Mouse (Mus musculus): Measurements from ENCODE around the gene Asap3.

The Asap3 gene

DNA sequence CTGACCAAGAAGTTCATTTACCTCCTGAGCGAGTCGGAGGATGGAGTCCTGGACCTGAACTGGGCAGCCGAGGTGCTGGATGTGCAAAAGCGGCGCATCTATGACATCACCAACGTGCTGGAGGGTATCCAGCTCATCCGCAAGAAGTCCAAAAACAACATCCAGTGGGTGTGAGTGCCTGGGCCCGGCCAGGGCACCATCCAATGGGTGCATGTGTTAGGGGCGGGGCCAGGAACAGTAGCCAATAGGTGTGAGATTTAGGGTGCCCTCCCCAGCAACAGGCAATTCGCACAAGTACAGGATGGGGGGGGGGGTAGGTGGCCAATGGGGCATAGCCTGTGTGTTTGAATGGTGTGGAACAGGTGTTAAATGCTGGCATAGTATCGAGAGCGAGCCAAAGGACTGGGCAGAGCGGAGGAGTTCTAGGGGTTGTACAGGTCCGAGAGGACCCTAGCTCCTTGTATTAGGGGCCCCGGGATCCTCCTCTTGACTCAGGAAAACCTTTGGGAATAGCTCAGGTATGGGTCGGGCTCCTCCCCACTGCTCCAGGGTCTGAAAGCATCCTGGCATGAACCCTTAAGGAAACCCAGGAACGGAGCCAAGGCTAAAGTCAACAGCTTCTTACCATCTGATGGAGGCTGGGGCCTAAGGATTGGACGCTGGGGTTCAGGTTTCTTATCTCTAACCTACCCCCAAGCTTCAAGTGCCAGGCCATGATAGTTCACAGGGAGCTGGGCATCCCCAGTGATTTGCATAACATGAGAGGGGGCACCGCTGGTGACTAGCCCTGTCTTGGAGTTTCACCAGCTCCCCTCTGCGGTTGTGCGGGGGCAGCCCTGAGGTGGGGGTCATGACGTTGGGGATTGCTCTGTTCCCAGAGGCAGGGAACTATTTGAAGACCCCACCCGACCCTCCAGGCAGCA, 25.5 kb upstream of the Asap3 start:
- DNase-seq (ENCODE audit: low read depth, low spot score), result no peak

DNA sequence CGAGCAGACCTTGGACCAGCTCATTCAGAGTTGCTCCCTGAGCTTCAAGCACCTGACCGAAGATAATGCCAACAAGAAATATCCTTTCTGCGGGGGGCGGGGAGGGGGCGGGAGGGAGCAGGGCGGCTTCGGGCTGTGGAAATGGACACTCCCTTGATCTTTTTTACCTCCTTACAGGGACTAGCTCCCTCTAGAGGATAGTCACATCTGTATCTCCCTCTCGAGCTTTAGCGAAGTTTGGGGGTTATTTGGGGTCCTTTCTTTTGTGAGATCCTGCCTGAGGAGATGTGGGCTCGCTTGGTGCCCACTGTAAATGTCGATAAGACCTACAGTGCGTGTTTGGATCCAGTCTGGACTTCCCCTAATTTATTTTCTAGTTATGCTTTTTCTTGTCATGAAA, 24.8 kb upstream of the Asap3 start:
- no peak for DNase-seq (ENCODE audit: low read depth, low spot score)

DNA sequence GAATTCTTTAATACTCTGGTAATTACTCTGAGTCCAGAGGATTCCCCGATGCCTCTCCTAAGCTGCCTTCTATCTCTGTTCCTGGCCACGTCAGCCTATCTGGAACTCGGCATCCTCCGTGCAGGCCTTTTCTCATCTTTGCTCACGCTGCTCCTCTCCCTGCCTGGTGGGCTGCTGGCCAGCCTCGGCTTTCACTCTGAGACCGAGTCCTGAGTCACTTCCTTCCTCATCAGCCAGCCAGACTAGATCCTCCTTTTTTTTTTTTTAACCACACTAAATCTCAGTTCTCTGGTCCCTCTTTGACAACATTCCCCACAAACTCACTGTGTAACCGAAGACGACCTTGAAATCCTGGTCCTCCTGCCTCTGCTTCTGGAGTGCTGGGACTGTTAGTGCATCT, 20.8 kb upstream of the Asap3 start:
- DNase-seq (ENCODE audit: low read depth, low spot score), result no peak

DNA sequence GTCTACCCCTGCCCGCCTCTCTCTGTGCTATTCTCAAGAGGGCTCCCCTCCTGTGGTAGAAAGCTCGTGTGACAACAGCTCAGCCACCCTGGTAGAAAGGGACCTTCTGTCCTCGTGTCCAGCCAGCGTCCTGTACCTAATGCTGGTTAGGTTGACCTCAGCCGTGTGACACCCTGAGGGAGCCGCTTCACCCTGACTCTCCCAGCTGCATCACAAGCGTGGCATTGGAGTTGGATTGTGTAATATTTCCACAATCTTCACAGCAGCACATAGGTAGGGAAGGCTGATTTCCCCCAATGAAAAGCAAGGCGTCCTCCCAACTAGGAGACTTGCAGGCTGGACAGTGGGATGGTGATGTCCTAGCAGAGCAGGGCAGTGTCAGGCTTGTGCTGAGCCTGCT, 19.9 kb upstream of the Asap3 start:
- no peak for DNase-seq (ENCODE audit: low read depth, low spot score)

DNA sequence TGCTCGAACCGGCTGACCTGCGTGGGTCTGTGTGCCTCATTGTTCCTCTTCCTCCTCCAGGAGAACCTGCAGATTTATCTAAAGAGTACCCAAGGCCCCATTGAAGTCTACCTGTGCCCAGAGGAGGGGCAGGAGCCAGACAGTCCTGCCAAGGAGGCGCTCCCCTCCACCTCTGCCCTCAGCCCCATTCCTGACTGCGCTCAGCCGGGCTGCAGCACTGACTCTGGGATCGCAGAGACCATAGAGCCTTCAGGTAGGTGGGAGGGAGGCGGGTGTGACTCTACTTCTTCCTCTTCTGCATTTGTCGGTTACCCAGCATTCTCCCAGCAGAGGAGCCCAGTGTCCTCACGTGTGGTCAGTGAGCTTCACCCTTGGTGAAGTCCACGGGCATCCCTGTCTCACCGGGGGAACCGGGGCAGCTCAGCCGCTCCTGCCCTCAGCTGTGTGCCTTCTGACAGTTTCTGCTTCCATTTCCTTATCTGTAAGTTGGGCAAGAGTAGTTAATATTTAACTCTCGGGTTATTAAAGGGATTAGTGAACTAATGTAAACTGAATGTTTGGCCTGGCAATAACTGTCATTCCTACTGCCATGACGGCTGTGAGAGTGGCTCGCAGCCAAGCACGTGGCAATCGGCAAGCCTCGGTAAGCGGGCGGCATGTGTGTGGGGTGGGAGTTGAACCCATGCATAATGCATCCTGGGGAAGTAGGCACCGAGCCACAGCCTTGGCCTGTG, 19.3 kb upstream of the Asap3 start:
- no peak for DNase-seq (ENCODE audit: low read depth, low spot score)

DNA sequence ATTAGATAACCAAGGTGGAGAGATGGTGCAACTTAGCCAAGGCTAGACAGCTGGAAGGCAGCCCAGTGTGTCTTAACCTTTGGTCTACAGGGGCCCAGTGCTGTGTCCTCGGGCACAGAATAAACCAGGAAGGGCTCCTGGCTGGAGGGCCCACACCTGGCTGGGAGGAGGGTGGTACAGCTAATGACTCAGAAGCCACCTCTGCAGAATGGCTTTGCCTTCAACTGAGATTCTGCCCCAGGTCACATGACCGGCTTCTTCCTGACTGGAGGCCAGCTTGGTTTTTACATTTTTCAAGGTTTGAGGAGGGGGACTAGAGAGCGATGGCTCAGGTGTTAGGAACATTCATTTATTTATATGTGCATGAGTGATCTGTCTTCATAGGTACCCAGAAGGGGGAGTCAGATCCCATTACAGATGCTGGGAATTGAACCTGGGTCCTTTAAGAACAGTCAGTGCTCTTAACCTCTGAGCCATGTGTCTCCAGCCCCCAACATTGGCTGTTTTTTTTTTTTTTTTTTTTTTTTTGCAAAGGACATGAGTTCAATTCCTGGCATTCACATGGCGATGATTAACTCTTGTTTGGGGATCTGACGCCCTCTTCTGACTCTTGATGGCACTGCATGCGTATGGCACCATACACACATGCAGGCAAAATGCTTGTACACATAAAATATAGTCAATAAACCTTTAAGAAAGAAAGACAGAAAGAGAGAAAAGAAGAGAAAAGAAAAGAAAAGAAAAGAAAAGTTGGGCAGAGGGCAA, 17.0 kb upstream of the Asap3 start:
- DNase-seq (ENCODE audit: low read depth, low spot score), result no peak

DNA sequence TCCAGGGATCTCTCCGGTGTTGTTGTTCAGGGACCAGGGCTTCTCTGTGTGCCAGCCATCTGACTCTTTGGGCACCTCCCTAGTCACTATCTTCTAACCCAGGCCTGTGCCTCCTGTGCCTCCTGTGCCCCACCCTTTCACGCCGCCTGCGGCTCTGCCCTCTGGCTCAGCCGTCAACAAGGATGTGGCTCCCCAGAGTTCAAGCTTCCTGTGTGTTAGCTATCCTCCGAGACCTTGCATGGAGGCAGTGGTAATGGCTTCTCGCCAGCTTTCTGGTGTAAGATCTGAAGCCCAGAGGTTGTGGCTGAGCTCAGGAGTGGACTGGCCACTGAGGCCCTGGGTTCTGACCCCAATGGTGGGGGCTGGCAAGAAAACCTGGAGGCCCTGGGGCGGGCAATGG, 16.3 kb upstream of the Asap3 start:
- DNase-seq (ENCODE audit: low read depth, low spot score), result no peak

DNA sequence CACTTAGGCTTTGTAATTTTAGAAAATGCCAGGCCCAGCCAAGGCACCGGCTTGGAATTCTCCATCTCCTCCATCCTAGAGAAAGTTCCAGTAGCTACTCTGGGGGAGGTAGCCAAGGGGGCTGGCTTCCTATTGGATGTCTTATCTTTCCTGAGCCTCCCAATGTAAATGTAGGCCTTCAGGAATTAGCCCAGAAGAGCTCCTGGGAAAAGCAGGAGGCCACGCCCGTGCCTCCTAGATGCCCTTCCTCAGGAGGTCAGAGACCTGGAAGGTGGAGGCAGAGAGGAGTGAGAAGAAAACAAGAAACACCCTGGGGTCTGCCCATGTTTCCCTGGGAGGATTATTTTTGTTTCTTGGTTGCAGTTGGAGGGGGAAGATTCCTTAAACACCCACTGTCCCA, 12.6 kb upstream of the Asap3 start:
- DNase-seq (ENCODE audit: low read depth, low spot score), result no peak

DNA sequence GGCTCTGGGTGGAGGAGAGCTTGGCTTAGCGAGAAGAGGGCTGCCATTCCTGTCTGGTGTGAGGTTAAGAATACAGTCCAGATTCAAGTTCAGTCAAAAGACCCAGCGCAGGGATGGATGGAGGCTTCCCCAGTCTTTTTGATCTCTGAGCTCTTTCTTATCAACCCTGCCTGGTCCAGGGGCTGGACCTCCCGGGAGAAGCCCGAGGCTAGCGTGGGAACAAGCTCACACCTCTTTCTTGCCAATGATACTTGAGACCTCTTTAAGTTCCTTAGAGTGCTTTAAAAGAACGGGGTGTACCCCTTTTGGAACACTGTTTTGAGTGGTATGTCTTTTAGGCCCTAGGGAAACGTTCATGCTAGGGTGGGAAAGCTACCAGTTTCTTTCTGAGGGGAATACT, 11.1 kb upstream of the Asap3 start:
- no peak for DNase-seq (ENCODE audit: low read depth, low spot score)

DNA sequence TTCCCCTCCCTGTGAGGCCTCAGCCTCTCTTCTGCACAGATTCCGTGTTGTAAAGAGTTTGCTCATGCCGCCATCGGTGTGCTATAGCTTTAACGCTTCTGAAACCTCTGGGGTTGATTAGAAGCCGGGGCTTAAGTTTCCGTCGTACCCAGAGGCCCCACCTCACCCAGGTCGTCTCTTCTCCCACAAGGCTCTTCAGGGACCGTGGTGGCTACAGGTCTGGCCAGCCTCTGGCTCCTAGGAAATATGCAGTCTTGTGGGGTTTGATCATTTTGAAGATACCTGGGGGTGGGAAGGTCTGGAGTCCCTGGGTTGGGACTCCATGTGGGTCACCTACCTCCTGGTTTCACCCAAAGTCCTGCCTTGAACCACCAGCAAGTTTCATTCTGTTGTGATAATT, 10.5 kb upstream of the Asap3 start:
- DNase-seq (ENCODE audit: low read depth, low spot score), result no peak

DNA sequence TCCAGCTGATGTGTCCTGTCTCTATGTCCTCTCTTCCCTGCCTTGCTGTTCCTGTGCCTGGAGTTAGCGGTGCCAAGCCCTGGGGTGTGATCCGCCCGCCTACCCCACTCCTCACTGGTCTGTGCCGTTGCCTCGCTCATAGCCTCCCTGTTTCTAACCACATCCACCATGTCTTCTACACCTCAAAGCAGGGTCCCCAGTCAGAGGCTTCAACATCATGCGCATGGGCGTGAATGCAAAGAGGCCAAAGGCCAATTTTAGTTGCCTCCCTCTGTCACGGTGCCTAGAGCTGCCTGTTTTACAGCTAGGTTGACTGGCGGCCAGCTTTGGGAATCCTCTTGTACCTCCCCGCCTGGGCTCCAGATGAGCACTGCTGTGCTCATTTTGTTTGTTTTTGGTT, 10.0 kb upstream of the Asap3 start:
- no peak for DNase-seq (ENCODE audit: low read depth, low spot score)

DNA sequence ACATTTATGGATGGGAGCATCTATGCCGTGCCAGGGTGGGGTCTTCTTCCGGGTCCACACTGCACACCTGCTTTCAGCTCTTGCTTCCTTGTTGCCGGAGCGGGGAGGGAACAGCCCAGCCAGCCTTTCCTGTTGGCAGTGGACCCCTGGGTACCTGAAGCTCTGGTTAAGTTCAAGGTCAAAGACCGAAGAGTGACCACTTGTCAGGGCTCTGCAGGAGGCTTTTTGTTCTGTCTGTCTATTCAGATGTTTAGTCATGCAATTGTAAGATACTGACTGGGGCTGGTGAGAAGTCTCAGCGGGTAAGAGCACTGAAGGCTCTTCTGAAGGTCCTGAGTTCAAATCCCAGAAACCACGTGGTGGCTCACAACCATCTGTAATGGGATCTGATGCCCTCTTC, 7.3 kb upstream of the Asap3 start:
- DNase-seq (ENCODE audit: low read depth, low spot score), result no peak

DNA sequence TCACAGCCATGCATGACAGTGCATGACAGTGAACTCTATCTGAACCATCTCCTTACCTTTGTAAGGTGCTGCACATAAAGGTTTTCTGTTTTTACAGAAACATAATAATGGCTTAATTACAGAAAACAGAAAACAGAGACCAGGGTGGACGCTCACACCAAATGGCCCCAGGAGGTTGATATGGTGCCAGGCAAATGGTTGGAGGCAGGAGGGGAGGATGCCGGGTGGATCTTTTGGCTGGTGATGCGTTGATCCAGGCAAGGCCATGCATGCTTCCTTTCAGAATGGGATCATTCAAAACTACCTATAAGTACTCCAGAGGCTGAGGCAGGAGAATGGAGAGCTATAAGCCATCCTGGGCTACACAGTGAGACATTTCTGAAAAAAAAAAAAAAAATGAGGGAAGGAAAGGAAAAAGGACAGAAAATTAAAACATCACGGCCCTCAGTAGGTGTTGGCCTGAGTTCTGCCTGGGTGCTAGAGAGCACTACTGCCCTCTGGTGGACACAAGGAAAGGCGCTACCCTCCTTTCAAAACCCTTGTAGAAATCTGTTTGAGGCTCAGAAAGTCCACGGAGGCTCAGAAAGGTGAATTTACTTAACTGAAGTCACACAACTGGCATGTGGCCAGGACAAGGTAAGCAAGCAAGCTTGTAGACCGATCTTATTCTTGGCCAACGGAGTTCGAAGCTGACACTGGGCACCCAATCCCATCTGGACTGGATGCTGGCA, 6.4 kb upstream of the Asap3 start:
- no peak for DNase-seq (ENCODE audit: low read depth, low spot score)

DNA sequence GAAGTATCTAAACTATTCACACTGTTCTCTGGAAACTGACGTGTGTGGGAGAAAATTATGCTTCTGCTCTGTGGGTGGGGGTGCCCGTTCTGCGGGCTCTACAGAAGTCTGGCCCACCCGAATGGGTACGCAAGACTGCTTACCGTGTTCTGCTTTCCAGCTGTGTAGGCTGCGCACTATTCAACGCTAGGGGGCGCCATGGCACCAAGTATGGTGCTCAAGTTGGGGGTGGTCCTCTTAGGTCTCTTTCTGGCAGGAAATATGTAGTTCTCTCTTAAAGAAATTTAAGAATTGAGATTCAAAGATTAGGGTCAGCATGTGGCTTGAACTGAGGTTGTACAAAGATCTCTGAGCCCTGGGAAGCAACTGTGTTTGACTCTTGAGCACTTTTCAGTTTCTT, 3.7 kb upstream of the Asap3 start:
- no peak for DNase-seq (ENCODE audit: low read depth, low spot score)

DNA sequence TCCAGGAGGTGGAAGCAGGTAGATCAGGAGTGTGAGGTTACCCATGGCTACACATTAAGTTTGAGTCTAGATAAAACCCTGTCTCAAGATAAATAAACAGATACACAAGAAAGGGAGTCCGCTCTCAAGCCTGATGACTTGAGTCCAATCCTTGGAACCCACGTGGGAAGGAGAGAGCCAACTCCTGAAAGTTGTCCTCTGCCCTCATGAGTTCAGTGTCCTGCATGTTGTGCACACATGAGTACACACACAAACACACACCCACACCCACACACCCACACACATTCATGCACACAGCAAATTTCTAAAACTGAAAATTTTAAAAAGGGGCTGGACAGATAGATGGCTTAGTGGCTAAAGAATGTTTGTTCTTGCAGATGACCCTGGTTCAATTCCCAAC, 1.4 kb upstream of the Asap3 start:
- DNase-seq (ENCODE audit: low read depth, low spot score), result no peak

DNA sequence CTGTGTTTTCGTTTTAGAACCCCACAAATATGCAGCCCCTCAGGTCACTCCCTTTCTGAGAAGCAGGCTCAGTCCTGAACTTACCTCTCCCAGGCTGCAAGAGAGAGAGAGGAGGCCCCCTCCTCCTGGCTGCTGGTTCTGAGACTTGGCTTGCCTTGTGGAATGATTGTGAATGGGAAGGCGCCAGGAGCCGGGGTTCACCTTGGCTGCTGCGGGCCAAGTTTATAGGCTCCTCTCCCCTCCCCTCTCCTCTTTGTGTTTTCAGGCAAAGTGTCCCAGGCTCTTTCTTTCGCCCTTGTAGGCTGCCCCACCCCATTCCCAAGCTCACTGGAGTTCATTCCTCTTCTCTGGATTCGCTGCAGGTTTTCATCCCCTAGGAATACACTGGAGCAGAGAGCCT, 778 bp downstream of the Asap3 start:
- no peak for DNase-seq (ENCODE audit: low read depth, low spot score)

DNA sequence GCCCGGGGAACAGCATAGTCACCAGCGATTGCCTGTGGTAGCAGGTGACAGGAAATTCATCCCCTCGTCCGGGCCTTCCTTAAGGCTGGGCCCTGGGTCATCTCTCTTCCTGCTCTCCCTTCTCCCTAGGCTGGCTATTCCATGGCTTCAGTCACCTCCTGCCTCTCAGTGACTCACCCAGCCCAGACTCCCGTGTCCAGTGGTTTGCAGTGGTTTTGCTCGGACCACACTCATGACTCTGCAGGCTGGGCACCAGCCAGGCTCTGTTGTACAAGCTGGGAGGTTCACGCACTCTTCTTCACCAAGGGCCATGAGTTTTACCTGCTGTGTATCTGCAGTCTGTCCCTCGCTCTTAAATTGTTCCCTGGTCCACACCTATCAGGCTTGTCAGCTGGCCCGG, 4.8 kb downstream of the Asap3 start:
- DNase-seq (ENCODE audit: low read depth, low spot score), result no peak

DNA sequence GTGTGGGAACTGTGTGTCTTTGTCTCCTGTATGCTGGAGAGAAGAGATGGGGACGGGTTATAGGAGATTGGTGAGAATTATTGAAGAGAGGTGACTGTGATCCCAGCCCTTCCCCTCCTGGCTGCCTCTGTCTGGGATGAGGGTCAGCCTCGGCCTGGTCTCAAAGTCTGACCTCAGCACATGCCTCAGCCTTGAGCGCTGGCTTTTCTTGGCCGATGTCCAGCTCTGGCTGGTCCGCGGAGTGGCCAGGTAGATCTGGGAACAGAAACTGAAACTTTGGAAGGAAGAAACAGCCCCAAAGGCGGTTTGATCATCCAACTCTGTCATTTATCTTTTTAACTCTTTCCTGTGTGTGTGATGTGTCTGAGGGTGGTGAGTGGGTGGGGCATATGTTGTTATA, 7.5 kb downstream of the Asap3 start:
- no peak for DNase-seq (ENCODE audit: low read depth, low spot score)

DNA sequence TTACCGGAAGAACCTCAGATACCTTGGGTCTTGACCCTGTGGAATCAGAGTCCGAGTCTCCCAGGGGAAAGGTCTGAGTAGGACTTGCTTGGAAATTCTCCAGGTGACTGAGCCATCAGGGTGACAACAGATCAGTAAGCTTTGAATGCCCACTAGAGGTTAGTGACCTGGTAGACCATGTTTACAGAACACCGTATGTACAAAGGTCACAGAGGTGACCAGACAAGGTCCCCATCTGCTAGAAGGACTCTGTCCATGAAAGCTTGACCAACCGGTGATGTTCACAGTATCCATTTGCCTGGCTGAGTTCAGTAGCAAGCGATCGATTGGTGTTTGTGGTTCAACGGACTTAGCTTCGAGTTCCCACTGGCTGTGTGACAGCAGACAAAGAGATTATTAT, 8.7 kb downstream of the Asap3 start:
- DNase-seq (ENCODE audit: low read depth, low spot score), result no peak

DNA sequence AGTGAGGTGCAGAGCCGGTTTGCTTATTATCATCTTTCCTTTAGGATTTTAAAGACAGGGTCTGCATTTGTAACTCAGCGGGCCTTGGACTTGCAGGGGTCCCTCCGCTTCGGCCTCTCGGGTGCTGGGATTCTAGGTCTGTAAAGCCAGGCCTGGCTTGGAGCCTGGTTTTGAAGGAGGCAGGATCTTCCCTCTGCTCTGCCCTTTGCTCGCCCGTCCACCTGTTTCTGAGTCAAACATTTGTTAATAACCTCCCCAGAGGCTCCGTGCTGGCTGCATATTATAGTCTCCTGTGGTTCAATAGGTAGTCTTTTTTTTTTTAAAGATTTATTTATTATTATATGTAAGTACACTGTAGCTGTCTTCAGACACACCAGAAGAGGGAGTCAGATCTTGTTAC, 9.4 kb downstream of the Asap3 start:
- DNase-seq (ENCODE audit: low read depth, low spot score), result no peak

DNA sequence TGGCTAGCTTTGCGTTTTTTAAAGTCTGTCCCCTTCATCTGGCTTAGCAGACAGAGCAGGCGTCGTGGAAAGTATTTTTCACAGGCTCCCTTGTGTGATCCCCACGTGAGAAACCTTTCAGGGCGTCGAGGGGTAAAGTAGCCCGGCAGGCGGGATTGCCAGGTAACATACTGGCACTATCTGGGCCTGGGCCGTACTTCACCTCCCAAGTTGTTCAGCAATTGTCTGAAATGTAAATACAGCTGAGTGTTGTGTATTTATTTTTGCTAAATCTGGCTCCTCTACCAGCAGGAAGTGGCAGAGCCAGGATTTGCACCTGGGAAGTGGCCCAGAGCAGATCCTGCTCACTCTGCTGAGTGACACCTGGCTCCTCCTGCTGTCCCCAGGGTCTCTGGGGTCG, 10.9 kb downstream of the Asap3 start:
- no peak for DNase-seq (ENCODE audit: low read depth, low spot score)
